Mouse (Mus musculus) heart, postnatal 0 days (tissue): Measurements from ENCODE around the gene Dhdh. TPM values are rescaled to one million over a fixed set of nuclear protein-coding genes. Genes with fewer than 3 reads are reported as not detected.
"Not testable (repeated sequence)": the region's sequence is repeated elsewhere in the genome, so short reads cannot be mapped to it uniquely, and the experiment has no call there.

ENCODE experiments used
- ATAC-seq: fragments of 200-750 bp; cut with Nextera tagmentation; 2 replicates; pipeline ENCODE4 v1.8.0; 2017; ENCODE audit warnings: low read depth, moderate number of reproducible peaks, moderate library complexity; ENCODE audit not compliant: insufficient read depth
- DNase-seq: peaks from one replicate; pipeline ENCODE4 v3.0.0-alpha.2; 2016; ENCODE audit warnings: low spot score
- H3K27ac ChIP-seq: fragments of 300-500 bp; sonication (generic); 2 replicates; pipeline ENCODE4 v1.5.1; 2014; ENCODE audit warnings: low read depth, mild to moderate bottlenecking
- H3K27me3 ChIP-seq: fragments of 300-500 bp; sonication (generic); 2 replicates; pipeline ENCODE4 v1.6.1; 2014; ENCODE audit warnings: low read length, mixed read lengths; ENCODE audit not compliant: control insufficient read depth, insufficient read depth
- H3K36me3 ChIP-seq: fragments of 300-500 bp; sonication (generic); replicated peaks from 2 replicates; pipeline ENCODE4 v1.6.1; 2014; ENCODE audit warnings: low read length, mixed read lengths; ENCODE audit not compliant: control insufficient read depth, insufficient read depth
- H3K4me1 ChIP-seq: fragments of 300-500 bp; sonication (generic); 2 replicates; pipeline ENCODE4 v1.6.1; 2014; ENCODE audit warnings: antibody characterized with exemption; ENCODE audit not compliant: control insufficient read depth, insufficient read depth
- H3K4me2 ChIP-seq: fragments of 300-500 bp; sonication (generic); 2 replicates; pipeline ENCODE4 v1.6.1; 2014; ENCODE audit warnings: low read depth, mild to moderate bottlenecking, low read length, moderate library complexity
- H3K4me3 ChIP-seq: fragments of 300-500 bp; sonication (generic); 2 replicates; pipeline ENCODE4 v1.5.1; 2014; ENCODE audit warnings: low read depth, low read length
- H3K9ac ChIP-seq: fragments of 300-500 bp; sonication (generic); replicated peaks from 2 replicates; pipeline ENCODE4 v1.6.1; 2014; ENCODE audit warnings: low read depth, low read length, mixed read lengths
- H3K9me3 ChIP-seq: fragments of 300-500 bp; sonication (generic); replicated peaks from 2 replicates; pipeline ENCODE4 v1.6.1; 2016; ENCODE audit warnings: low read length; ENCODE audit not compliant: control insufficient read depth
- CTCF ChIP-seq: IDR thresholded peaks from 2 replicates; pipeline ENCODE4 v1.5.1; 2016; ENCODE audit warnings: antibody characterized with exemption, control low read depth, low read depth
- EP300 ChIP-seq: IDR thresholded peaks from 2 replicates; pipeline ENCODE4 v1.6.1; 2016; ENCODE audit warnings: antibody characterized with exemption, low read depth
- WGBS: fragments of 180-500 bp; shearing (Covaris S2); extraction: QIAGEN DNeasy Blood & Tissue Kit; methylation state at CpG from one replicate; pipeline ENCODE4 v1.1.7; 2014; 5-methylcytosine and 5-hydroxymethylcytosine counted together
- polyA plus RNA-seq: library from polyadenylated mRNA; unstranded; fragments of >200 nt; fragmentation: Nextera tagmentation; extraction: Ambion mirVana; gene quantifications from 2 replicates; pipeline ENCODE4 v1.2.1, GENCODE M21; 2015
- total RNA-seq: library from RNA; depleted of rRNA; stranded (reverse); fragments of >200 nt; gene quantifications from 2 replicates; pipeline ENCODE4 v1.2.3, GENCODE M21; 2014; ENCODE audit warnings: low replicate concordance; rRNA removed

The Dhdh gene
- 3.4 and 5.6 TPM in 2 replicates for total RNA-seq
- 5.1 and 5.3 TPM in 2 replicates for polyA plus RNA-seq

GRCm38 (mm10) chr7:45488293-45489204, at the start of gene Dhdh:
Gene Dhdh (minus strand): TSS chr7:45488805.
- H3K36me3 ChIP-seq = peaks cover 7% of the 10 kb centered on the region
- peak within 1 kb of the TSS; percentile 69 for H3K4me2 ChIP-seq
- H3K27ac ChIP-seq = peak within 1 kb of the TSS; percentile 18
- 11% methylated on average over 38 of the region's 38 CpGs for WGBS
- TF ChIP-seq EP300 (no peak), CTCF (no peak)
- no peaks in the 10 kb centered on the region for H3K9me3 ChIP-seq
- peak within 1 kb of the TSS; percentile 59 for H3K9ac ChIP-seq
- ATAC-seq (peak; percentile 55), DNase-seq (no peak)
- peaks cover 11% of the 10 kb centered on the region; the same call in 1 of the 2 replicates for H3K4me1 ChIP-seq
- H3K27me3 ChIP-seq = no peaks in the 10 kb centered on the region
- peak within 1 kb of the TSS; percentile 49 for H3K4me3 ChIP-seq

GRCm38 (mm10) chr7:45537602-45538001, 49.0 kb upstream of the Dhdh start:
- peak overlapping the region; percentile 49 for H3K4me3 ChIP-seq
- DNase-seq (no peak), ATAC-seq (no peak; the same call in 1 of the 2 replicates)
- TF ChIP-seq EP300 = no peak
- H3K36me3 ChIP-seq = no peaks in the 10 kb centered on the region
- 84% methylated on average over 10 of the region's 10 CpGs for WGBS
- H3K4me2 ChIP-seq = peak overlapping the region; percentile 82
- 0 out of 2 replicates have a peak, but pooled peaks cover 5% of the 10 kb centered on the region for H3K4me1 ChIP-seq
- H3K9me3 ChIP-seq = no peaks in the 10 kb centered on the region
- H3K27me3 ChIP-seq = no peaks in the 10 kb centered on the region
- no peak overlapping the region for H3K9ac ChIP-seq
- H3K27ac ChIP-seq = no peak overlapping the region

GRCm38 (mm10) chr7:45535676-45536075, 47.1 kb upstream of the Dhdh start:
- H3K9ac ChIP-seq = no peak overlapping the region
- DNase-seq (no peak), ATAC-seq (no peak)
- H3K9me3 ChIP-seq = no peaks in the 10 kb centered on the region
- no peak overlapping the region for H3K4me3 ChIP-seq
- 74% methylated on average over 1 of the region's 1 CpGs for WGBS
- H3K27ac ChIP-seq = no peak overlapping the region
- no peak overlapping the region for H3K4me2 ChIP-seq
- no peak for TF ChIP-seq EP300
- TF ChIP-seq CTCF = no peak
- H3K27me3 ChIP-seq = no peaks in the 10 kb centered on the region
- H3K4me1 ChIP-seq = 0 out of 2 replicates have a peak, but pooled peaks cover 5% of the 10 kb centered on the region
- no peaks in the 10 kb centered on the region for H3K36me3 ChIP-seq

GRCm38 (mm10) chr7:45530643-45531042, 42.0 kb upstream of the Dhdh start:
- Histone ChIP-seq H3K9ac (no peak overlapping the region), H3K27me3 (no peaks in the 10 kb centered on the region), H3K27ac (peak overlapping the region; percentile 53; the same call in 1 of the 2 replicates), H3K36me3 (no peaks in the 10 kb centered on the region), H3K4me2 (peak overlapping the region; percentile 3; the same call in 1 of the 2 replicates), H3K4me1 (peaks cover 16% of the 10 kb centered on the region; the same call in 1 of the 2 replicates), H3K9me3 (no peaks in the 10 kb centered on the region), H3K4me3 (no peak overlapping the region)
- no peak for DNase-seq
- no peak for TF ChIP-seq EP300
- TF ChIP-seq CTCF = no peak
- 49% methylated on average over 2 of the region's 2 CpGs for WGBS
- ATAC-seq = no peak

GRCm38 (mm10) chr7:45529461-45529860, 40.9 kb upstream of the Dhdh start:
- H3K9me3 ChIP-seq = no peaks in the 10 kb centered on the region
- no peak overlapping the region for H3K27ac ChIP-seq
- DNase-seq (peak; percentile 32), ATAC-seq (no peak)
- WGBS = 7% methylated on average over 6 of the region's 6 CpGs
- H3K27me3 ChIP-seq = no peaks in the 10 kb centered on the region
- peaks cover 23% of the 10 kb centered on the region for H3K4me1 ChIP-seq
- no peak overlapping the region for H3K9ac ChIP-seq
- no peak overlapping the region for H3K4me3 ChIP-seq
- no peak overlapping the region for H3K4me2 ChIP-seq
- no peaks in the 10 kb centered on the region for H3K36me3 ChIP-seq
- TF ChIP-seq CTCF = no peak
- no peak for TF ChIP-seq EP300

- not testable (repeated sequence) for H3K4me3 ChIP-seq, H3K9me3 ChIP-seq, H3K27ac ChIP-seq, ATAC-seq, H3K4me2 ChIP-seq, H3K27me3 ChIP-seq, DNase-seq, H3K9ac ChIP-seq
- WGBS = 82% methylated on average over 6 of the region's 6 CpGs
- Histone ChIP-seq H3K4me1 (peaks cover 40% of the 10 kb centered on the region), H3K36me3 (peaks cover 12% of the 10 kb centered on the region; the same call in 1 of the 2 replicates)
These were observed 38.6 kb upstream of the Dhdh start for GRCm38 (mm10) chr7:45527169-45527568.
